Mouse (Mus musculus) C2C12 (cell line): ENCODE data around the gene Bag3. TPM values are rescaled to one million over a fixed set of nuclear protein-coding genes. Genes with fewer than 3 reads are reported as not detected.

Experiments used
- H3K27me3 ChIP-seq: one replicate; pipeline ENCODE4 v1.6.1; 2011; ENCODE audit not compliant: control insufficient read depth, insufficient read depth, insufficient read length
- H3K36me3 ChIP-seq: one replicate; pipeline ENCODE4 v1.6.1; 2011; ENCODE audit not compliant: control insufficient read depth, insufficient read depth
- H3K4me3 ChIP-seq: one replicate; pipeline ENCODE4 v1.5.1; 2011; ENCODE audit warnings: mild to moderate bottlenecking, control low read depth; ENCODE audit not compliant: poor library complexity, insufficient read depth, severe bottlenecking
- H3K79me2 ChIP-seq: one replicate; pipeline ENCODE4 v1.6.1; 2011; ENCODE audit not compliant: control insufficient read depth, insufficient read depth
- H3K79me3 ChIP-seq: one replicate; pipeline ENCODE4 v1.6.1; 2011; ENCODE audit warnings: low read depth, control low read depth
- H3ac ChIP-seq: one replicate; pipeline ENCODE3; 2011; ENCODE audit warnings: low read depth; ENCODE audit not compliant: control insufficient read depth, insufficient read length
- CEBPB ChIP-seq: IDR thresholded peaks from one replicate; pipeline ENCODE4 v1.6.1; 2011; ENCODE audit warnings: low read depth, mild to moderate bottlenecking, control low read depth, moderate library complexity
- CTCF ChIP-seq: IDR thresholded peaks from one replicate; pipeline ENCODE4 v1.5.1; 2011; ENCODE audit not compliant: control insufficient read depth, insufficient read depth, insufficient read length
- FOSL1 ChIP-seq: IDR thresholded peaks from one replicate; pipeline ENCODE4 v1.8.0; 2011; ENCODE audit warnings: mild to moderate bottlenecking, low read length; ENCODE audit not compliant: poor library complexity, insufficient read depth, severe bottlenecking
- MAX ChIP-seq: IDR thresholded peaks from one replicate; pipeline ENCODE4 v1.6.1; 2011; ENCODE audit warnings: mild to moderate bottlenecking, control low read depth
- MYOD1 ChIP-seq: IDR thresholded peaks from one replicate; pipeline ENCODE4 v1.6.1; 2011; ENCODE audit warnings: low read depth; ENCODE audit not compliant: control insufficient read depth, insufficient read length
- MYOG ChIP-seq: IDR thresholded peaks from one replicate; pipeline ENCODE4 v1.6.1; 2011; ENCODE audit not compliant: control insufficient read depth, insufficient read length; ENCODE audit errors: extremely low read depth
- USF1 ChIP-seq: IDR thresholded peaks from one replicate; pipeline ENCODE4 v1.6.1; 2011; ENCODE audit warnings: low read depth, mild to moderate bottlenecking, control low read depth, moderate library complexity
- microRNA-seq: library from miRNA; unstranded; fragments of <30 nt; microRNA quantifications from one replicate; pipeline ENCODE4, GENCODE M21; 2019; ENCODE audit warnings: borderline microRNAs expressed
- polyA plus RNA-seq: library from polyadenylated mRNA; unstranded; fragments of >200 nt; fragmentation: generic; extraction: Trizol; gene quantifications from one replicate; pipeline ENCODE4 v1.2.1, GENCODE M21; 2012; ENCODE audit warnings: missing spikeins

Gene Bag3
- polyA plus RNA-seq, 1 experiment: 78.2 TPM

DNA sequence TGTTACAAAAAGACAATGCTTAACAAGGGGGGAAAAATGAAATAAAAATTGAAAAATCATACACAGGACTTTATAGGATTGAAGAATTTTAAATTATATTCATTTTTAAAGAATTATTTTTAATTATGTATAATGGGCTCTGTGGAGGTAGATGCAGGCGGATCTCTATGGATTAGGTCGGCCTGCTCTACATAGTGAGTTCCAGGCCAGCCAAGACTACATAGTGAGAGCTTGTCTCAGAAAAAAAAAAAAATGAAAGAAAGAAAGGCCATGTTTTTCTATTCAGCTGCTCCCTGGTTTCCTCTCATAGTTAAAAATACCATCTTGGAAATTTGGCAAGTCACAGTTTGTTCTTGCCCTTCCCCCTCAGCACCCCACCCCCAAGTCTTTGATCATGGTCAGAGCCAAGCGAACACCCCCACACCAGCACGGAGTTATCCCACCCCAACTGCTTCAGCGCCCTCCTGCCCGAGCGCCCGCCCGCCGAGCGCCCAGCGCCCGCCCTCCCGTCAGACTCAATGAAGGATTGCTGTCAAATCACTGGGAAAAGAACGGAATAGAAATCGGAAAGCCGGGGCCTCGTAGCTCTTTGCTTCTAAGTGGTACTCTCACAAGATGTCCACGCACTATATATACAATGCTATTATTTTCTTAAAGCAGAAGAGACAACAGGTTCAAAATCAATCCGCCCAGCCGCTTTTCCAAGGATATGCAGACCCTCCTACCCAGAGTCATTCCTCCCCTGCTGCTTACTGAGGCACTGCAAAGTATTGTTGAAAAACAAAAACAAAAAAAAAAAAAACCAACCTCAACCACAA is 68.9 kb downstream of the Bag3 start:
- Histone ChIP-seq H3K27me3 (no peaks in the 10 kb centered on the region), H3K4me3 (no peak overlapping the region), H3ac (no peak overlapping the region), H3K79me2 (no peaks in the 10 kb centered on the region), H3K36me3 (no peaks in the 10 kb centered on the region), H3K79me3 (no peaks in the 10 kb centered on the region)
- TF ChIP-seq CEBPB: no peak
- no peak for TF ChIP-seq USF1
- no peak for TF ChIP-seq MYOG
- TF ChIP-seq CTCF: no peak
- no peak for TF ChIP-seq MYOD1
- no peak for TF ChIP-seq FOSL1

DNA sequence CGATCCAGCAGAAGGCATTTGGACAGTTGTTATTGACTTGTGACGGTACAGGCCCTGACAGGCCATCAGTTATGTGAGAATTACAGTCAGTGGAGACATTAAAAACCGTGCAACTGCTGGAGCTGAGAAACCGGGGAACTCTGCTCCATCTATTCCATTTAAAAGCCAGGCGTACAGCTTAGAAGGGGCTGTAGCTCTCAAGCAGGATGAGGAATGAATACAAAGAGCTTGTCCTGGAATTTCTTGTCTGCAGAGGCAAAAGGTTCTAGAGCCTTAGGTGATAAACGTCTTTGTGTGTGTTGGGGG is 69.5 kb downstream of the Bag3 start:
- H3K4me3 ChIP-seq: no peak overlapping the region
- no peaks in the 10 kb centered on the region for H3K27me3 ChIP-seq
- H3K79me2 ChIP-seq: no peaks in the 10 kb centered on the region
- H3K79me3 ChIP-seq: no peaks in the 10 kb centered on the region
- TF ChIP-seq CTCF (no peak), FOSL1 (no peak), CEBPB (no peak), USF1 (no peak), MYOG (no peak), MYOD1 (no peak), MAX (no peak)
- no peaks in the 10 kb centered on the region for H3K36me3 ChIP-seq
- H3ac ChIP-seq: no peak overlapping the region

DNA sequence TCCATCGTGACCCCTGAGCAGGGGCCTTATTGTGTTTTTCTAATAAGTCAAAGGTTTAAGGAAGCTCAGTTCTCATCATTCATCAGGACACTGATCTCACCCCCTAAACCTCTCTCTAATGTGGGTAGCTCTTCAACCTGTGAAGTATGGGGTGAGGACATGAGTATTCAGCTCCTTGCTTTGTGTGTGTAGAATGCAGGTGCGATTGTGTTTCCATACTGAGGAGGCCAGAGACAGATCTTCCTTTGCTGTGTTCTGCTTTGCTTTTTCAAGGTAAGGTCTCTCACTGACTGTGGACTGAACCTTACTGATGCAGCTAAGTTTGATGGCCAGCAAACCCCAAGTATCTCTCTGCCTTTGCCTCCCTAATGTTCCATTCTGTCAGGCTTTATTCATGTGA is 72.9 kb downstream of the Bag3 start:
- Histone ChIP-seq H3K79me2 (no peaks in the 10 kb centered on the region), H3K27me3 (no peaks in the 10 kb centered on the region), H3ac (no peak overlapping the region), H3K36me3 (no peaks in the 10 kb centered on the region), H3K79me3 (no peaks in the 10 kb centered on the region), H3K4me3 (no peak overlapping the region)
- no peak for TF ChIP-seq MYOD1
- no peak for TF ChIP-seq FOSL1
- TF ChIP-seq CEBPB: no peak
- no peak for TF ChIP-seq CTCF
- TF ChIP-seq MYOG: no peak
- TF ChIP-seq USF1: no peak

Small RNA genes lying within 50 kb of the gene (microRNA-seq; reads per million reads assigned to microRNA genes)
- gene Gm24365: not detected

Other genes with a start within 250 kb of the Bag3 start
- 13.3 TPM for gene BC017158, start 225.4 kb upstream of the Bag3 start, polyA plus RNA-seq
- gene Rgs10, start 104.9 kb upstream of the Bag3 start, polyA plus RNA-seq: 12.9 TPM
- 46.4 TPM for gene Tial1, start 61.9 kb upstream of the Bag3 start, polyA plus RNA-seq
- gene Inpp5f, start 87.7 kb downstream of the Bag3 start, polyA plus RNA-seq: 6.1 TPM
- 24.3 TPM for gene Mcmbp, start 216.9 kb downstream of the Bag3 start, polyA plus RNA-seq
- gene Sec23ip, start 221.3 kb downstream of the Bag3 start, polyA plus RNA-seq: 21.2 TPM